Mouse (Mus musculus): ENCODE measurements around the gene Syngr2. TPM values are rescaled to one million over a fixed set of nuclear protein-coding genes. Genes with fewer than 3 reads are reported as not detected.

The Syngr2 gene
- polyA plus RNA-seq, 1 experiment = 12.9 TPM

GRCm38 (mm10) chr11:117843434-117843833 lies 34.0 kb downstream of the Syngr2 start:
- no peak for DNase-seq (ENCODE audit: low read depth)
- TF ChIP-seq CTCF (IDR thresholded peaks at IDR 0.05; ENCODE audit: borderline replicate concordance, extremely low read depth, insufficient read depth, insufficient read length) (no peak), POLR2A (IDR thresholded peaks at IDR 0.05; ENCODE audit: borderline replicate concordance, extremely low read depth, insufficient read depth, insufficient read length, poor library complexity, severe bottlenecking) (no peak)

- DNase-seq (ENCODE audit: low read depth) = no peak
- no peak for TF ChIP-seq CTCF (IDR thresholded peaks at IDR 0.05; ENCODE audit: borderline replicate concordance, extremely low read depth, insufficient read depth, insufficient read length)
- no peak for TF ChIP-seq POLR2A (IDR thresholded peaks at IDR 0.05; ENCODE audit: borderline replicate concordance, extremely low read depth, insufficient read depth, insufficient read length, poor library complexity, severe bottlenecking)
Measured at GRCm38 (mm10) chr11:117844997-117845396, 35.5 kb downstream of the Syngr2 start.

GRCm38 (mm10) chr11:117845651-117846050 lies 36.2 kb downstream of the Syngr2 start:
- no peak for TF ChIP-seq CTCF (IDR thresholded peaks at IDR 0.05; ENCODE audit: borderline replicate concordance, extremely low read depth, insufficient read depth, insufficient read length)
- TF ChIP-seq POLR2A (IDR thresholded peaks at IDR 0.05; ENCODE audit: borderline replicate concordance, extremely low read depth, insufficient read depth, insufficient read length, poor library complexity, severe bottlenecking) = no peak
- no peak for DNase-seq (ENCODE audit: low read depth)

GRCm38 (mm10) chr11:117846640-117847039 lies 37.2 kb downstream of the Syngr2 start:
- no peak for DNase-seq (ENCODE audit: low read depth)
- TF ChIP-seq POLR2A (IDR thresholded peaks at IDR 0.05; ENCODE audit: borderline replicate concordance, extremely low read depth, insufficient read depth, insufficient read length, poor library complexity, severe bottlenecking) (no peak), CTCF (IDR thresholded peaks at IDR 0.05; ENCODE audit: borderline replicate concordance, extremely low read depth, insufficient read depth, insufficient read length) (0 out of 2 replicates have a peak, but pooled peaks have one; percentile 3)

- TF ChIP-seq CTCF (IDR thresholded peaks at IDR 0.05; ENCODE audit: borderline replicate concordance, extremely low read depth, insufficient read depth, insufficient read length) = no peak
- no peak for TF ChIP-seq POLR2A (IDR thresholded peaks at IDR 0.05; ENCODE audit: borderline replicate concordance, extremely low read depth, insufficient read depth, insufficient read length, poor library complexity, severe bottlenecking)
Measured at GRCm38 (mm10) chr11:117847593-117848215, 38.2 kb downstream of the Syngr2 start.

GRCm38 (mm10) chr11:117848271-117848984 lies 39.0 kb downstream of the Syngr2 start:
- TF ChIP-seq POLR2A (IDR thresholded peaks at IDR 0.05; ENCODE audit: borderline replicate concordance, extremely low read depth, insufficient read depth, insufficient read length, poor library complexity, severe bottlenecking) (no peak), CTCF (IDR thresholded peaks at IDR 0.05; ENCODE audit: borderline replicate concordance, extremely low read depth, insufficient read depth, insufficient read length) (no peak)
- DNase-seq (ENCODE audit: low read depth) = no peak

More at GRCm38 (mm10) chr11:117847593-117848215, 38.2 kb downstream of the Syngr2 start:
- DNase-seq (ENCODE audit: low read depth) = no peak

GRCm38 (mm10) chr11:117848985-117849671 lies 39.7 kb downstream of the Syngr2 start, which contains the start of gene Birc5:
Gene Birc5, plus strand, starts transcription at chr11:117849251.
- TF ChIP-seq POLR2A (IDR thresholded peaks at IDR 0.05; ENCODE audit: borderline replicate concordance, extremely low read depth, insufficient read depth, insufficient read length, poor library complexity, severe bottlenecking) (peak; percentile 55; the same call in 1 of the 2 replicates), CTCF (IDR thresholded peaks at IDR 0.05; ENCODE audit: borderline replicate concordance, extremely low read depth, insufficient read depth, insufficient read length) (no peak)
- peak; percentile 98 for DNase-seq (ENCODE audit: low read depth)

GRCm38 (mm10) chr11:117852875-117853274 lies 43.4 kb downstream of the Syngr2 start:
- TF ChIP-seq CTCF (IDR thresholded peaks at IDR 0.05; ENCODE audit: borderline replicate concordance, extremely low read depth, insufficient read depth, insufficient read length) = no peak
- TF ChIP-seq POLR2A (IDR thresholded peaks at IDR 0.05; ENCODE audit: borderline replicate concordance, extremely low read depth, insufficient read depth, insufficient read length, poor library complexity, severe bottlenecking) = no peak

GRCm38 (mm10) chr11:117854241-117854640 lies 44.8 kb downstream of the Syngr2 start:
- no peak for DNase-seq (ENCODE audit: low read depth)
- TF ChIP-seq CTCF (IDR thresholded peaks at IDR 0.05; ENCODE audit: borderline replicate concordance, extremely low read depth, insufficient read depth, insufficient read length) = no peak
- TF ChIP-seq POLR2A (IDR thresholded peaks at IDR 0.05; ENCODE audit: borderline replicate concordance, extremely low read depth, insufficient read depth, insufficient read length, poor library complexity, severe bottlenecking) = no peak

More at GRCm38 (mm10) chr11:117852875-117853274, 43.4 kb downstream of the Syngr2 start:
- no peak for DNase-seq (ENCODE audit: low read depth)

- DNase-seq (ENCODE audit: low read depth) = no peak
- TF ChIP-seq CTCF (IDR thresholded peaks at IDR 0.05; ENCODE audit: borderline replicate concordance, extremely low read depth, insufficient read depth, insufficient read length) = no peak
- TF ChIP-seq POLR2A (IDR thresholded peaks at IDR 0.05; ENCODE audit: borderline replicate concordance, extremely low read depth, insufficient read depth, insufficient read length, poor library complexity, severe bottlenecking) = no peak
Measured at GRCm38 (mm10) chr11:117855360-117855759, 45.9 kb downstream of the Syngr2 start.

- no peak for DNase-seq (ENCODE audit: low read depth)
- TF ChIP-seq CTCF (IDR thresholded peaks at IDR 0.05; ENCODE audit: borderline replicate concordance, extremely low read depth, insufficient read depth, insufficient read length) = no peak
- no peak for TF ChIP-seq POLR2A (IDR thresholded peaks at IDR 0.05; ENCODE audit: borderline replicate concordance, extremely low read depth, insufficient read depth, insufficient read length, poor library complexity, severe bottlenecking)
Measured at GRCm38 (mm10) chr11:117855975-117856374, 46.5 kb downstream of the Syngr2 start.

All from brain, embryonic 14.5 days (tissue).